Mouse (Mus musculus) spleen, adult 18-20 months (tissue): ENCODE data around the gene Nptx2.
A peak's percentile ranks its signal among the peaks of the same experiment; 100 is the strongest.

Source experiments
- DNase-seq, 2 experiments: peaks; one replicate each; pipeline ENCODE4 v3.0.0; 2022; ENCODE audit warnings: mixed read lengths in 2 of 2

The Nptx2 gene

GRCm38 (mm10) chr5:144545653-144546422, at the start of gene Nptx2:
Nptx2 (plus strand) TSS chr5:144545902.
- peak in 1 of 2 experiments; percentile 2 for DNase-seq

- DNase-seq, result no peak
These were observed 49.2 kb upstream of the Nptx2 start for GRCm38 (mm10) chr5:144496481-144496880.

GRCm38 (mm10) chr5:144504239-144504638, 41.5 kb upstream of the Nptx2 start:
- no peak for DNase-seq

- DNase-seq, result no peak
These were observed 40.0 kb upstream of the Nptx2 start for GRCm38 (mm10) chr5:144505731-144506130.

- no peak for DNase-seq
These were observed 39.5 kb upstream of the Nptx2 start for GRCm38 (mm10) chr5:144506156-144506555.

- DNase-seq, result no peak
These were observed 38.8 kb upstream of the Nptx2 start for GRCm38 (mm10) chr5:144506689-144507552.

GRCm38 (mm10) chr5:144509431-144509830, 36.3 kb upstream of the Nptx2 start:
- no peak for DNase-seq

GRCm38 (mm10) chr5:144514738-144515137, 31.0 kb upstream of the Nptx2 start:
- DNase-seq, result no peak

- DNase-seq, result no peak
These were observed 30.5 kb upstream of the Nptx2 start for GRCm38 (mm10) chr5:144515241-144515640.

- DNase-seq, result no peak
These were observed 25.6 kb upstream of the Nptx2 start for GRCm38 (mm10) chr5:144520096-144520495.

GRCm38 (mm10) chr5:144524774-144525173, 20.9 kb upstream of the Nptx2 start:
- no peak for DNase-seq

GRCm38 (mm10) chr5:144529123-144529522, 16.6 kb upstream of the Nptx2 start:
- no peak for DNase-seq

- no peak for DNase-seq
These were observed 2.9 kb upstream of the Nptx2 start for GRCm38 (mm10) chr5:144542711-144543308.

GRCm38 (mm10) chr5:144546423-144546995, 807 bp downstream of the Nptx2 start:
- DNase-seq, result no peak

- DNase-seq, result no peak
These were observed 1.7 kb downstream of the Nptx2 start for GRCm38 (mm10) chr5:144547333-144547878.

- DNase-seq, result no peak
These were observed 2.5 kb downstream of the Nptx2 start for GRCm38 (mm10) chr5:144548079-144548631.

GRCm38 (mm10) chr5:144550003-144550402, 4.3 kb downstream of the Nptx2 start:
- DNase-seq, result no peak

- no peak for DNase-seq
These were observed 5.0 kb downstream of the Nptx2 start for GRCm38 (mm10) chr5:144550622-144551137.

- DNase-seq, result no peak
These were observed 11.0 kb downstream of the Nptx2 start for GRCm38 (mm10) chr5:144556710-144557109.

GRCm38 (mm10) chr5:144557363-144557762, 11.7 kb downstream of the Nptx2 start:
- DNase-seq, result no peak

- no peak for DNase-seq
These were observed 12.8 kb downstream of the Nptx2 start for GRCm38 (mm10) chr5:144558481-144558880.

GRCm38 (mm10) chr5:144565739-144566138, 20.0 kb downstream of the Nptx2 start:
- DNase-seq, result no peak
